14 mouse cellular contexts compared by ENCODE assay signal in the genomic region with DNA sequence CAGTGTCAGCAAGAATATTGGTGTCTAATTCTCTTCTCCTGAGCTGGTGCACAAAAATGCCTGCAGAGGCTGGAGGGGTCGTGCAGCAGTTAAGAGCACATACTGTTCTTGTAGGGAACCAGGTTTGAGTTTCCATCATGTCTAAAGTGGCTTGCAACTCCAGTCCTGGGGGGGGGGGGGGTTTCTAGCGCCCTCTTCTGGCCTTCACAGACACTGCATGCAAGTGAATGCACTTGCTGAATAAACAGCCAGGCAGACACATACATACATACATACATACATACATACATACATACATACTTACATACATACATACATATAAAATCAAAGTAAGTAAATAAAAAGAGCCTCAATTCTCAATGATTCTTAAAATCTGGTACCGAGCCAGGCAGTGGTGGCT. TPM values are rescaled to one million over a fixed set of nuclear protein-coding genes. Genes with fewer than 3 reads are reported as not detected.
DNase-seq lines count a peak whose midpoint lies in the region; ATAC-seq and TF ChIP-seq lines count a peak whose summit lies in the region.
"Had no signal": no experiment of that assay in that cellular context is flagged by ENCODE, and none has a peak within 500 bp of the region (broad histone marks: within the 10 kb centered on the region; RNA-seq: fewer than 3 reads in every experiment).

No protein-coding gene starts in this region.

- H3K4me1 ChIP-seq in hindbrain, postnatal 0 days (ENCODE audit: insufficient read depth, low read length), result peaks cover 8% of the 10 kb centered on the region; the same call in 1 of the 2 replicates
- H3K4me1 ChIP-seq in hindbrain, embryonic 16.5 days (ENCODE audit: control insufficient read depth, insufficient read depth, low read depth, low read length), result peaks cover 8% of the 10 kb centered on the region
- peaks cover 40% of the 10 kb centered on the region for H3K4me1 ChIP-seq in limb, embryonic 10.5 days

- TF ChIP-seq CTCF in hindbrain, postnatal 0 days (IDR thresholded peaks at IDR 0.05; ENCODE audit: low read depth), result peak; percentile 62

- 63% methylated on average over 3 of the region's 3 CpGs for WGBS in hindbrain, postnatal 0 days
- whole genome bisulfite sequencing in hindbrain, embryonic 16.5 days, result 54% methylated on average over 3 of the region's 3 CpGs
- WGBS in limb, embryonic 10.5 days, result 57% methylated on average over 3 of the region's 3 CpGs

- H3K4me3 ChIP-seq in hindbrain, postnatal 0 days (ENCODE audit: low read length), result no peak overlapping the region
- H3K4me3 ChIP-seq in hindbrain, embryonic 16.5 days (ENCODE audit: low read length), result no peak overlapping the region
- no peak overlapping the region for H3K4me3 ChIP-seq in limb, embryonic 10.5 days
- H3K4me3 ChIP-seq: myocyte had no signal

- no peak overlapping the region for H3K27ac ChIP-seq in hindbrain, postnatal 0 days
- H3K27ac ChIP-seq in hindbrain, embryonic 16.5 days (ENCODE audit: low read depth, low read length), result no peak overlapping the region
- no peak overlapping the region for H3K27ac ChIP-seq in limb, embryonic 10.5 days
- H3K27ac ChIP-seq: macrophage had no signal

- ATAC-seq in hindbrain, postnatal 0 days, result no peak
- ATAC-seq in hindbrain, embryonic 16.5 days, result no peak

- H3K27me3 ChIP-seq in hindbrain, postnatal 0 days (ENCODE audit: insufficient read depth, low read length), result no peaks in the 10 kb centered on the region
- no peaks in the 10 kb centered on the region for H3K27me3 ChIP-seq in hindbrain, embryonic 16.5 days (replicated peaks; ENCODE audit: control insufficient read depth, insufficient read depth, low read length)
- H3K27me3 ChIP-seq in limb, embryonic 10.5 days (ENCODE audit: low read depth, poor library complexity, severe bottlenecking), result no peaks in the 10 kb centered on the region

- no peaks in the 10 kb centered on the region for H3K9me3 ChIP-seq in hindbrain, postnatal 0 days (ENCODE audit: low read length)
- H3K9me3 ChIP-seq in hindbrain, embryonic 16.5 days (ENCODE audit: control insufficient read depth, low read length), result no peaks in the 10 kb centered on the region
- H3K9me3 ChIP-seq in limb, embryonic 10.5 days (replicated peaks), result no peaks in the 10 kb centered on the region

- H3K9ac ChIP-seq in hindbrain, postnatal 0 days (replicated peaks; ENCODE audit: low read length), result no peak overlapping the region
- H3K9ac ChIP-seq in hindbrain, embryonic 16.5 days (ENCODE audit: low read depth, low read length), result no peak overlapping the region

- no peaks in the 10 kb centered on the region for H3K36me3 ChIP-seq in hindbrain, postnatal 0 days (ENCODE audit: insufficient read depth, low read length)
- H3K36me3 ChIP-seq in hindbrain, embryonic 16.5 days (ENCODE audit: control insufficient read depth, insufficient read depth, low read length), result no peaks in the 10 kb centered on the region
- no peaks in the 10 kb centered on the region for H3K36me3 ChIP-seq in limb, embryonic 10.5 days

- H3K4me2 ChIP-seq in hindbrain, postnatal 0 days (ENCODE audit: low read depth, low read length), result no peak overlapping the region
- H3K4me2 ChIP-seq in hindbrain, embryonic 16.5 days (ENCODE audit: low read length), result no peak overlapping the region

- DNase-seq in hindbrain, postnatal 0 days (ENCODE audit: low spot score), result no peak
- peak; percentile 17 for DNase-seq in thymus, postnatal 4 days
- no peak for DNase-seq in thymus, postnatal 25 days
- DNase-seq in limb, embryonic 10.5 days (ENCODE audit: low spot score), result peak; percentile 42
- DNase-seq in urinary bladder, postnatal 4 days (ENCODE audit: low spot score in 2 of 2), result no peak
- DNase-seq in layer of hippocampus, adult 18-20 months (ENCODE audit: low spot score in 2 of 2), result no peak
- DNase-seq: cerebellum, postnatal 25 days; gastrocnemius, postnatal 25 days; kidney, postnatal 4 days; left cerebral cortex, postnatal 4 days; right cerebral cortex, adult 18-20 months had no signal

RNA-seq across cellular contexts. Expression of a gene that starts 59.8 kb away (rescaled TPM):
- total RNA-seq in hindbrain, postnatal 0 days (2014; rRNA removed), result 8.7 and 11.5 TPM in 2 replicates
- 3.5 and 4.6 TPM in 2 replicates for polyA plus RNA-seq in hindbrain, postnatal 0 days (2015; fragmentation: Nextera tagmentation; extraction: Ambion mirVana)
- 2.4 and 3.0 TPM in 2 replicates for polyA plus RNA-seq in hindbrain, embryonic 16.5 days (2015; fragmentation: Nextera tagmentation; extraction: Ambion mirVana)
- 0.97 and 1.6 TPM in 2 replicates for polyA plus RNA-seq in limb, embryonic 10.5 days (2016; fragmentation: Nextera tagmentation; extraction: Ambion mirVana)
- total RNA-seq in layer of hippocampus, adult 18-20 months (2021), result 1 to 10 TPM; 6.5 to 6.6 TPM

Comparison
In these comparisons a context has a peak if more than half of its experiments do, and no peak if none do; other contexts are left out.
1. DNase-seq: peak in thymus, postnatal 4 days (single experiment) and limb, embryonic 10.5 days (single experiment); none in hindbrain, postnatal 0 days (single experiment), thymus, postnatal 25 days (single experiment), urinary bladder, postnatal 4 days (0 of 2) and layer of hippocampus, adult 18-20 months (0 of 2).